Mouse (Mus musculus) granulocyte monocyte progenitor cell, adult 5-6 weeks (primary cell): ENCODE measurements around the gene Cryba4. TPM values are rescaled to one million over a fixed set of nuclear protein-coding genes. Genes with fewer than 3 reads are reported as not detected.

ENCODE experiments used
- ATAC-seq: replicated peaks from 2 replicates; pipeline ENCODE4 v1.8.0; 2016; ENCODE audit warnings: mild to moderate bottlenecking, moderate TSS enrichment, inconsistent platforms; ENCODE audit not compliant: poor library complexity, severe bottlenecking
- total RNA-seq, 2 experiments: library from RNA; stranded (forward) in 1 of 2; stranded (reverse) in 1 of 2; fragments of 200-712, 200-1000 nt in 1 of 2; fragments of >200 nt in 1 of 2; fragmentation: Nextera tagmentation in 1 of 2; gene quantifications; 2 replicates each; pipeline ENCODE4 v1.2.3; 2014 to 2017

The Cryba4 gene
- total RNA-seq, 2 experiments from 2014 or later, result not detected

- no peak for ATAC-seq
These were observed 39.5 kb downstream of the Cryba4 start for GRCm38 (mm10) chr5:112212711-112213264.

GRCm38 (mm10) chr5:112211911-112212310, 40.4 kb downstream of the Cryba4 start:
- ATAC-seq, result no peak

- peak; percentile 69 for ATAC-seq
These were observed 42.2 kb downstream of the Cryba4 start for GRCm38 (mm10) chr5:112210104-112210503.

GRCm38 (mm10) chr5:112208321-112208720, 44.0 kb downstream of the Cryba4 start:
- ATAC-seq, result no peak

- ATAC-seq, result no peak
These were observed 45.6 kb downstream of the Cryba4 start for GRCm38 (mm10) chr5:112206543-112207255.

GRCm38 (mm10) chr5:112199656-112200055, 52.7 kb downstream of the Cryba4 start:
- no peak for ATAC-seq

Other genes with a start within 250 kb of the Cryba4 start
- not detected in 2 replicates for gene Crybb1, start 3.3 kb upstream of the Cryba4 start, total RNA-seq (2014; fragmentation: Nextera tagmentation)
- gene Crybb1, start 3.3 kb upstream of the Cryba4 start, total RNA-seq (2017), result not detected in 2 replicates
- 28.7 and 43.9 TPM in 2 replicates for gene Tpst2, start 24.2 kb upstream of the Cryba4 start, total RNA-seq (2014; fragmentation: Nextera tagmentation)
- 25.3 and 36.5 TPM in 2 replicates for gene Tpst2, start 24.2 kb upstream of the Cryba4 start, total RNA-seq (2017)
- gene Tfip11, start 73.8 kb upstream of the Cryba4 start, total RNA-seq (2014; fragmentation: Nextera tagmentation), result 20.1 and 32.4 TPM in 2 replicates
- gene Tfip11, start 73.8 kb upstream of the Cryba4 start, total RNA-seq (2017), result 13.6 and 16.6 TPM in 2 replicates
- 40.5 and 47.7 TPM in 2 replicates for gene Srrd, start 90.5 kb upstream of the Cryba4 start, total RNA-seq (2014; fragmentation: Nextera tagmentation)
- 15.6 and 17.6 TPM in 2 replicates for gene Srrd, start 90.5 kb upstream of the Cryba4 start, total RNA-seq (2017)
- 16.4 and 32.1 TPM in 2 replicates for gene Hps4, start 90.6 kb upstream of the Cryba4 start, total RNA-seq (2014; fragmentation: Nextera tagmentation)
- 10.5 and 13.6 TPM in 2 replicates for gene Hps4, start 90.6 kb upstream of the Cryba4 start, total RNA-seq (2017)
- gene Gm6583, start 103.5 kb upstream of the Cryba4 start, total RNA-seq (2014; fragmentation: Nextera tagmentation), result not detected in 2 replicates
- gene Gm6583, start 103.5 kb upstream of the Cryba4 start, total RNA-seq (2017), result not detected in 2 replicates
- gene Asphd2, start 142.3 kb upstream of the Cryba4 start, total RNA-seq (2014; fragmentation: Nextera tagmentation), result not detected in 2 replicates
- gene Asphd2, start 142.3 kb upstream of the Cryba4 start, total RNA-seq (2017), result not detected in 2 replicates
- gene Gm6588, start 196.9 kb upstream of the Cryba4 start, total RNA-seq (2014; fragmentation: Nextera tagmentation), result not detected in 2 replicates
- not detected in 2 replicates for gene Gm6588, start 196.9 kb upstream of the Cryba4 start, total RNA-seq (2017)